Mouse (Mus musculus): ENCODE results near the gene Slc12a7. TPM values are rescaled to one million over a fixed set of nuclear protein-coding genes. Genes with fewer than 3 reads are reported as not detected.
A peak's percentile ranks its signal among the peaks of the same experiment; 100 is the strongest.

The Slc12a7 gene
- total and polyA plus RNA-seq, 3 experiments, result 3.1 to 6.9 TPM; not detected in 1

GRCm38 (mm10) chr13:73725315-73725714 lies 7.6 kb upstream of the Slc12a7 start:
- Histone ChIP-seq H3K27ac (ENCODE audit: control insufficient read depth, low read depth, low read length) (no peak overlapping the region), H3K36me3 (ENCODE audit: control insufficient read depth in 1 of 2, insufficient read depth in 2 of 2, low read length in 2 of 2) (no peaks in the 10 kb centered on the region), H3K27me3 (ENCODE audit: control insufficient read depth in 1 of 2, insufficient read depth in 2 of 2, low read length in 2 of 2) (peaks cover 1 to 4% of the 10 kb centered on the region in 2 experiments; a peak in 3 of 4 replicates), H3K4me3 (ENCODE audit: control insufficient read depth in 1 of 2, insufficient read depth in 1 of 2, low read depth in 2 of 2, low read length in 2 of 2) (peak overlapping the region; percentile 4 to 28), H3K79me2 (ENCODE audit: control insufficient read depth, insufficient read depth, low read length, poor library complexity) (no peaks in the 10 kb centered on the region), H3K4me1 (ENCODE audit: control insufficient read depth in 1 of 2, insufficient read depth in 2 of 2, low read length in 2 of 2) (no peaks in the 10 kb centered on the region; a peak in 2 of 4 replicates), H3K9me3 (replicated peaks; ENCODE audit: insufficient read depth, low read length) (no peaks in the 10 kb centered on the region), H3K9ac (ENCODE audit: control insufficient read depth, low read depth, low read length, poor library complexity, severe bottlenecking) (peak overlapping the region; percentile 3)
- DNase-seq (ENCODE audit: low read depth, low spot score), result peak; percentile 86
- TF ChIP-seq UBTF (IDR thresholded peaks at IDR 0.05; ENCODE audit: borderline replicate concordance, insufficient read depth, low read depth, low read length) (no peak), ELF1 (IDR thresholded peaks at IDR 0.05; ENCODE audit: low read depth, low read length) (peak; percentile 70), HCFC1 (IDR thresholded peaks at IDR 0.05; ENCODE audit: low read depth, low read length) (no peak), MYC (IDR thresholded peaks at IDR 0.05; ENCODE audit: low read depth, low read length) (peak; percentile 22; the same call in 1 of the 2 replicates), E2F4 (IDR thresholded peaks at IDR 0.05; ENCODE audit: borderline replicate concordance, low read depth, low read length) (no peak), POLR2A (IDR thresholded peaks at IDR 0.05; ENCODE audit: control insufficient read depth in 1 of 2, insufficient read depth in 1 of 2, low read depth in 1 of 2, low read length in 2 of 2, poor library complexity in 1 of 2) (no peak), ZKSCAN1 (IDR thresholded peaks at IDR 0.05; ENCODE audit: low read depth, low read length) (no peak), MAZ (IDR thresholded peaks at IDR 0.05; ENCODE audit: low read depth, low read length) (no peak), ETS1 (IDR thresholded peaks at IDR 0.05; ENCODE audit: low read depth, low read length) (0 out of 2 replicates have a peak, but pooled peaks have one; percentile 5), GATA1 (IDR thresholded peaks at IDR 0.05; ENCODE audit: low read depth, low read length) (peak; percentile 79), ZMIZ1 (IDR thresholded peaks at IDR 0.05; ENCODE audit: low read depth, low read length) (no peak), POLR2AphosphoS2 (IDR thresholded peaks at IDR 0.05; ENCODE audit: low read length) (no peak), BHLHE40 (IDR thresholded peaks at IDR 0.05; ENCODE audit: borderline replicate concordance, low read depth, low read length) (no peak), RAD21 (IDR thresholded peaks at IDR 0.05; ENCODE audit: low read depth, low read length) (no peak), SIN3A (IDR thresholded peaks at IDR 0.05; ENCODE audit: low read length) (peak; percentile 50; the same call in 1 of the 2 replicates), TBP (IDR thresholded peaks at IDR 0.05; ENCODE audit: low read depth, low read length) (peak; percentile 83), GABPA (IDR thresholded peaks at IDR 0.05; ENCODE audit: low read depth, low read length) (no peak), CTCF (IDR thresholded peaks at IDR 0.05 in 2 of 3, conservative IDR thresholded peaks at IDR 0.05 in 1 of 3; ENCODE audit: control insufficient read depth in 1 of 3, insufficient read depth in 1 of 3, low read depth in 2 of 3, low read length in 3 of 3, poor library complexity in 1 of 3, severe bottlenecking in 1 of 3) (no peak), MYB (IDR thresholded peaks at IDR 0.05; ENCODE audit: low read depth, low read length) (no peak), MAFK (IDR thresholded peaks at IDR 0.05; ENCODE audit: borderline replicate concordance, low read depth, low read length) (no peak), JUND (IDR thresholded peaks at IDR 0.05; ENCODE audit: low read depth, low read length) (no peak), CHD1 (IDR thresholded peaks at IDR 0.05; ENCODE audit: low read depth, low read length) (no peak), NRF1 (IDR thresholded peaks at IDR 0.05; ENCODE audit: insufficient read depth, low read depth, low read length, poor library complexity, severe bottlenecking) (no peak), EP300 (IDR thresholded peaks at IDR 0.05; ENCODE audit: low read depth in 1 of 2, low read length in 2 of 2) (peak; percentile 19 to 42; a peak in 2 of 4 replicates), RCOR1 (IDR thresholded peaks at IDR 0.05; ENCODE audit: low read depth, low read length) (peak; percentile 59; the same call in 1 of the 2 replicates), MXI1 (IDR thresholded peaks at IDR 0.05; ENCODE audit: low read depth, low read length) (peak; percentile 42; the same call in 1 of the 2 replicates), ZC3H11A (IDR thresholded peaks at IDR 0.05; ENCODE audit: low read depth, low read length) (no peak)

Data from MEL (cell line).